Mouse (Mus musculus): Measurements from ENCODE around the gene Rcbtb1. TPM values are rescaled to one million over a fixed set of nuclear protein-coding genes. Genes with fewer than 3 reads are reported as not detected.
"Not testable (repeated sequence)": the region's sequence is repeated elsewhere in the genome, so short reads cannot be mapped to it uniquely, and the experiment has no call there.

Rcbtb1 gene
- polyA plus RNA-seq, 1 experiment from 2014 or later, result 115 TPM

DNA sequence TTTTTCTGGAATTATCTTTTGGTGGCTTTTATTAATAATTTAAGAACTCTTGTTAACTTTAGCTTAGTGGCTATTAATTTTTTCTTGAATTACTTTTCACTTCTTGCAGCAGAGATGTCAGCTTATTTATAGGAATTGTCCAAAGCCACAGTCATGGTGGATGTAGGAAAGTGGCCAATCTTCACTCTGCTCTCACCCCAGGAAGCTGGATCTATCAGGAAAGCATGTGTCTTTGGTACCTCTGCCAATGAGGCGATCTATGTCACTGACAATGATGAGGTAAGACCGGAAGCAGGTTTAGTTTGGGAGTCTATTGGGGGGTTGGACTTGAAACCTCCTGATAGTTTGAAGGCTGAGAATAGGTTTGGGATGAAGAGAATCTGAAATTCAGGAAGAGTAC, 8.8 kb downstream of the Rcbtb1 start:
- WGBS, result 91% methylated on average over 2 of the region's 2 CpGs
- ATAC-seq (ENCODE audit: insufficient number of reproducible peaks, insufficient read depth, low FRiP score, low TSS enrichment, low read depth), result no peak
- H3K27me3 ChIP-seq, result no peaks in the 10 kb centered on the region
- peaks cover 49% of the 10 kb centered on the region for H3K36me3 ChIP-seq
- no peak overlapping the region for H3K4me3 ChIP-seq (replicated peaks)
- H3K9me3 ChIP-seq, result no peaks in the 10 kb centered on the region
- no peak overlapping the region for H3K9ac ChIP-seq (replicated peaks)
- H3K4me1 ChIP-seq (replicated peaks), result peaks cover 31% of the 10 kb centered on the region
- no peak overlapping the region for H3K4me2 ChIP-seq
- no peak overlapping the region for H3K27ac ChIP-seq

DNA sequence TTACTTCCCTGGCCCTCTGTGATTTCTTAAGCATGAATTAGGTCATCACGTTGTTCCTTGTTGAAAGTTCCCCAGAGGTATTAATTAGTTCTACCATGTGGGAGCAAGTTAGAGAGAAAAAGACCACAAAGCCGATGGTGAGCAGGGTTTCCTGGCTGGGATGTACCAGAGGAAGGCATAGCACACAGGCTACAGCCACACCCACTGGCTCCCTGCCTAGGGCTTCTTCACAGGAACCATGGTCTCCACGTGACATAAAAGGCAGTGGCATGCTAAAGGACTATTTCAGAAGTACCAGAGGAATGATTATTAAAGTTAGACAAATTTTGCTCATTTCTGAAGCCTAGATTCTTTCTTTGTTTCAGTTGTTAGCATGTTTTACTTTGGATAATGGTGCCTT, 18.2 kb downstream of the Rcbtb1 start:
- Histone ChIP-seq H3K9me3 (no peaks in the 10 kb centered on the region), H3K4me3 (replicated peaks) (no peak overlapping the region), H3K27ac (no peak overlapping the region), H3K4me1 (replicated peaks) (no peaks in the 10 kb centered on the region), H3K4me2 (no peak overlapping the region), H3K36me3 (peaks cover 91% of the 10 kb centered on the region), H3K9ac (replicated peaks) (no peak overlapping the region), H3K27me3 (no peaks in the 10 kb centered on the region)
- WGBS, result 81% methylated on average over 3 of the region's 3 CpGs
- no peak for ATAC-seq (ENCODE audit: insufficient number of reproducible peaks, insufficient read depth, low FRiP score, low TSS enrichment, low read depth)

- no peaks in the 10 kb centered on the region for H3K27me3 ChIP-seq
- ATAC-seq (ENCODE audit: insufficient number of reproducible peaks, insufficient read depth, low FRiP score, low TSS enrichment, low read depth), result no peak
- H3K9me3 ChIP-seq, result no peaks in the 10 kb centered on the region
- H3K27ac ChIP-seq, result no peak overlapping the region
- peaks cover 96% of the 10 kb centered on the region for H3K36me3 ChIP-seq
- no peak overlapping the region for H3K4me3 ChIP-seq (replicated peaks)
- H3K9ac ChIP-seq (replicated peaks), result no peak overlapping the region
- H3K4me1 ChIP-seq (replicated peaks), result no peaks in the 10 kb centered on the region
- no peak overlapping the region for H3K4me2 ChIP-seq
- 97% methylated on average over 11 of the region's 11 CpGs for WGBS
Observed at GRCm38 (mm10) chr14:59226240-59226639, 25.2 kb downstream of the Rcbtb1 start.

GRCm38 (mm10) chr14:59229822-59230221, 28.8 kb downstream of the Rcbtb1 start:
- no peak for ATAC-seq (ENCODE audit: insufficient number of reproducible peaks, insufficient read depth, low FRiP score, low TSS enrichment, low read depth)

DNA sequence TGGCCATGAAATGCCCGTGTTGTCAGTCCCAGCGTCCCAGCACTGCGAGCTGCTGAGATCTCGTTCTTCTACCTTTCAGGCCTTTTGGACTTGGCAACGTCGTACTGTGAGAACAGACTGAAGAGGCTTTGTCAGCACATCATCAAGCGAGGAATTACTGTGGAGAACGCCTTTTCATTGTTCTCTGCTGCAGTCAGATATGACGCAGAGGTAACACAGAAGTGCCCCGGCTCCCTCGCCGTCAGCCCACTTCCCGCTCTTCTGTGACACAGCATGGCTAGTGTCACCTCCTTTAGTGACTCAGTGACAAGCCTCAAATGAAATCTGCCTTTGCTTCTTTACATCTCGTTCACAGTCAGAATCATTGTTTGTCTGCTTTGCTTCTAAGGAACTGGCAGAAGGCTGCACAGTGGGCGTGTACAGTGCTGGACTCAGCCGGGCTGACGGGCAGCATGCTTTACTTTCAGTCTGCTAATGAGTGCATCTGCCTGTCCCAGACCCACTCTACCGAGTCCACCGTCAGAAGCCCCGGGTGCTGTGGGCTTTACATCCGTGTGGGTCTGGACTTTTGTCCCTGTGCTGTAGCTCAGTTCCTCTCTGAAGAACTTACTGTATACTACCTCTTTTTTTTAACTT, 29.4 kb downstream of the Rcbtb1 start:
- Histone ChIP-seq H3K27ac (no peak overlapping the region), H3K36me3 (peaks cover 98% of the 10 kb centered on the region), H3K4me1 (replicated peaks) (no peaks in the 10 kb centered on the region), H3K27me3 (no peaks in the 10 kb centered on the region), H3K9ac (replicated peaks) (no peak overlapping the region), H3K4me2 (no peak overlapping the region), H3K4me3 (replicated peaks) (no peak overlapping the region), H3K9me3 (no peaks in the 10 kb centered on the region)
- 93% methylated on average over 21 of the region's 21 CpGs for WGBS
- no peak for ATAC-seq (ENCODE audit: insufficient number of reproducible peaks, insufficient read depth, low FRiP score, low TSS enrichment, low read depth)

More at GRCm38 (mm10) chr14:59229822-59230221, 28.8 kb downstream of the Rcbtb1 start:
- H3K27ac ChIP-seq, result no peak overlapping the region
- H3K9ac ChIP-seq (replicated peaks), result no peak overlapping the region
- no peaks in the 10 kb centered on the region for H3K4me1 ChIP-seq (replicated peaks)
- 94% methylated on average over 3 of the region's 3 CpGs for WGBS
- H3K36me3 ChIP-seq, result peaks cover 97% of the 10 kb centered on the region
- no peak overlapping the region for H3K4me3 ChIP-seq (replicated peaks)
- no peak overlapping the region for H3K4me2 ChIP-seq
- no peaks in the 10 kb centered on the region for H3K27me3 ChIP-seq
- H3K9me3 ChIP-seq, result no peaks in the 10 kb centered on the region

DNA sequence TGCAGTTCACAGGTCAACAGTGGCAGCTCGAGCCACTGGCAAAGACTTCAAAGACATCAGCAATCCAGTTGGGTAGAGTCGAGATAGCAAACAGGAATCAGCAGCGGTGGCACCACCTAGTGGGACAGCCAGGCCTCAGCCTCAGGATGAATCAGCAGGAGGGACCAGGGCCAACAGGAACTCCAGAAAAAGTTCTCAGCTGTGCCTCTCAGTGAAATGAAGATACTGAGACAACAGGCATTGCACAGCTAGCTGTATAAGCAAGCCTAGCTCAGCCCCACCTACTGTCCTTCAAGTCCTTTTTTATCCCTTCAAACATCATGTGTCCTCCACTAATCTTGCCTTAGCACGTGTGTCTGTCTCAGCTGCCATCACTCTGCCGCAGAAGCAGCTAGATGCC, 31.0 kb downstream of the Rcbtb1 start:
- Histone ChIP-seq H3K9ac (replicated peaks) (no peak overlapping the region), H3K4me3 (replicated peaks) (no peak overlapping the region), H3K27me3 (no peaks in the 10 kb centered on the region), H3K4me2 (no peak overlapping the region), H3K9me3 (no peaks in the 10 kb centered on the region), H3K36me3 (peaks cover 99% of the 10 kb centered on the region), H3K27ac (no peak overlapping the region), H3K4me1 (replicated peaks) (no peaks in the 10 kb centered on the region)
- ATAC-seq (ENCODE audit: insufficient number of reproducible peaks, insufficient read depth, low FRiP score, low TSS enrichment, low read depth), result no peak
- 69% methylated on average over 5 of the region's 5 CpGs for WGBS

DNA sequence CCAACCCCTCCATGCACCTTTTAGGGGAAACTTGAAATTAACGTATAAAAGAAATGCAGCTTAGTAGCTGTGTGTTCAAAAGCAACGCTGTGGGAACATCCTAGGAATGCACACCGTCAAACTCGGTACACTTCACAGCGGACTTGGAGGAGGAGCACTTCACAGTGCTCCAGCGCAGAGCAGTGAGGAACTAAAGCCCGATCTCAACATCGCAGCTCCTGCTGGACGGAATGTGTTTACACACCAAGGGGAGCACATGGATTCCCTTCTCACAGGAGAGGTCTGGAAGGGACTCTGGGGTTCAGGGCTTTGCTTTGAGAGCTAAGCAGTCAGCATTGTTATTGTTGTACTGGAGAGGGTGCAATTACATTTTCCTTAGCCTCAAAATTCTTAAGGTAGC, 32.6 kb downstream of the Rcbtb1 start:
- ATAC-seq (ENCODE audit: insufficient number of reproducible peaks, insufficient read depth, low FRiP score, low TSS enrichment, low read depth), result no peak
- H3K36me3 ChIP-seq, result peaks cover 99% of the 10 kb centered on the region

DNA sequence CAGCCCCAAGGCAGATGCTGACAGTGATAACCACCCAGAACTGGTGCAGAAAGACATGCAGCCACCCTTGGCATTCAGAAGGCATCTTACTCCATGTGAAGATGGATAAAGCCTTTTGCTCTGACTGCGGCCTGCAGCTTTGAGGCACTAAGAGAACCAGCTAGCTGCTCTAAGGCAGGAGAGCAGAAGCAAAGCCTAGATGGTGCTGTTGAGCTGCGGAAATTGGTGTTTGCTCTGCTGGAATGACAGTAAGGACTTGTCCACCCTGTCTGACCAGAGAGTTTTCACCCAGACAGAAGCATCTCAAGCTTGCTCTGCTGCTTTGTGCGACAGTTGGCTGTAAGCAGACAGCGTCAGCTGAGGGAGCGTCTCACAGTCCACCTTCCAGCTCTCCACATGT, 49.3 kb downstream of the Rcbtb1 start:
- WGBS, result 62% methylated on average over 5 of the region's 5 CpGs
- not testable (repeated sequence) for H3K9ac ChIP-seq (replicated peaks); H3K27ac ChIP-seq; H3K9me3 ChIP-seq; H3K4me3 ChIP-seq (replicated peaks); H3K4me2 ChIP-seq; H3K4me1 ChIP-seq (replicated peaks); ATAC-seq (ENCODE audit: insufficient number of reproducible peaks, insufficient read depth, low FRiP score, low TSS enrichment, low read depth); H3K36me3 ChIP-seq; H3K27me3 ChIP-seq

More for the DNA sequence above, 32.6 kb downstream of the Rcbtb1 start:
- Histone ChIP-seq H3K4me3 (replicated peaks) (no peak overlapping the region), H3K27ac (no peak overlapping the region), H3K4me1 (replicated peaks) (no peaks in the 10 kb centered on the region), H3K27me3 (no peaks in the 10 kb centered on the region), H3K9me3 (peaks cover 8% of the 10 kb centered on the region), H3K4me2 (no peak overlapping the region), H3K9ac (replicated peaks) (no peak overlapping the region)
- WGBS, result 95% methylated on average over 9 of the region's 9 CpGs

DNA sequence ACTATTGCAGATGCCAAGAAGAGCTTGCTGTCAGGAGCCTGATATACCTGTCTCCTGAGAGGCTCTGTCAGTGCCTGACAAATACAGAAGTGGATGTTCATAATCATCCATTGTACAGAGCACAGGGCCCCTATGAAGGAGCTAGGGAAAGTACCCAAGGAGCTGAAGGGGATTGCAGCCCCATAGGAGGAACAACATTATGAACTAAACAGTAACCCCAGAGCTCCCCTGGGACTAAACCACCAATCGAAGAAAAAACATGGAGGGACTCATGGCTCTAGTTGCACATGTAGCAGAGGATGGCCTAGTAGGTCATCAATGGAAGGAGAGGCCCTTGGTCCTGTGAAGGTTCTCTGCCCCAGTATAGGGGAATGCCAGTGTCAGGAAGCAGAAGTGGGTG, 54.9 kb downstream of the Rcbtb1 start:
- not testable (repeated sequence) for H3K4me1 ChIP-seq (replicated peaks); H3K27ac ChIP-seq; ATAC-seq (ENCODE audit: insufficient number of reproducible peaks, insufficient read depth, low FRiP score, low TSS enrichment, low read depth); H3K4me3 ChIP-seq (replicated peaks); H3K36me3 ChIP-seq; H3K4me2 ChIP-seq; H3K9me3 ChIP-seq; H3K27me3 ChIP-seq; H3K9ac ChIP-seq (replicated peaks)
- WGBS, result 93% methylated on average over 1 of the region's 1 CpGs

DNA sequence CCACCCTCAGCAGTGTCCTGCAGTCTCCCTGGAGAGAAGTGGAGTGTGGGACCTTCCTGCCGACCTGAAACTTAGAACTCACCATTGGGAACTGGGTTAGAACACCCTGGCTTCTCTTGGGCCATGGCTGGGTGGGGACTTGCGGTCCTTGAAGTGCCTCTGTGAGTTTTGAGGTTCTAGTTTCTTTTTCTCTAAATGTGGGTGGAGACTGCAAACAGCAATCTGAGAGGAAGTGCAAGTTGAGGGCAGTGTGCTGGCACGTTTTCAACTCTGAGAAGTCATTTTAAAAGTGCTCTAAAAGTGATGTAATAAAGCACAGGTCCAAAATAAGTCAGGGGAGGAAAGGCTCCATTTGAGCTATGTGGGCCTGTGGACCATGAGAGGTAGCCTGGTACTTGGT, 59.0 kb downstream of the Rcbtb1 start, which contains the start of gene Gm6904:
Gm6904 (minus strand) TSS at position 161 of the 400 bp plus-strand sequence.
- H3K9ac ChIP-seq (replicated peaks), result no peak within 1 kb of the TSS
- no peak for ATAC-seq (ENCODE audit: insufficient number of reproducible peaks, insufficient read depth, low FRiP score, low TSS enrichment, low read depth)
- no peaks in the 10 kb centered on the region for H3K9me3 ChIP-seq
- no peak within 1 kb of the TSS for H3K4me2 ChIP-seq
- H3K4me3 ChIP-seq (replicated peaks), result no peak within 1 kb of the TSS
- WGBS, result 68% methylated on average over 3 of the region's 3 CpGs
- H3K27me3 ChIP-seq, result no peaks in the 10 kb centered on the region
- no peaks in the 10 kb centered on the region for H3K4me1 ChIP-seq (replicated peaks)
- H3K36me3 ChIP-seq, result no peaks in the 10 kb centered on the region
- no peak within 1 kb of the TSS for H3K27ac ChIP-seq

DNA sequence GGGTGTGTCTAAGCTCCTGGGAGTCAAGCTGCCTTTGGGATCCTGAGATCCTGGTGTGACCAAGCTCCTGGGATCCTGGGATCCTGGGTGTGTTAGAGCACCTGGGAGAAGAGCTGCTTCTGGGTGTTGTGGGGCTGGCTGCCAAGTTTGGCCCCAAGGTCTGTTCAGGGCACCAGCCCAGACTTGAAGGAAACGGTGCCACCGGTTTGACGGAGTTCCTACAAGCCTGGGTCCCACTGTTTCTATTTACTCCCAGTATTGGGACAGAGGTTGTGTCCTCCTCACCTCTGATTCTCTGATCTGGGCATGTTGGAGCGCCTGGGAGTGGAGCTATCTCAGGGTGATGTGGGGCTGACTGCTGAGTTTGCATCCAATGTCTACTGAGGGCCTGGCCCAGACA, 74.0 kb downstream of the Rcbtb1 start:
- H3K27me3 ChIP-seq; H3K4me3 ChIP-seq (replicated peaks); H3K4me2 ChIP-seq; H3K4me1 ChIP-seq (replicated peaks); ATAC-seq (ENCODE audit: insufficient number of reproducible peaks, insufficient read depth, low FRiP score, low TSS enrichment, low read depth); H3K9ac ChIP-seq (replicated peaks); H3K36me3 ChIP-seq; H3K9me3 ChIP-seq; H3K27ac ChIP-seq: not testable (repeated sequence)
- 81% methylated on average over 4 of the region's 4 CpGs for WGBS
